Mouse (Mus musculus): ENCODE measurements around the gene Otulin.

- TF ChIP-seq E2F4 (IDR thresholded peaks at IDR 0.05; ENCODE audit: insufficient replicate concordance, low read depth, low read length): no peak
- no peak for TF ChIP-seq CTCF (conservative IDR thresholded peaks at IDR 0.05 in 1 of 2, IDR thresholded peaks at IDR 0.05 in 1 of 2; ENCODE audit: low read depth in 2 of 2, low read length in 2 of 2)
- no peak for TF ChIP-seq MXI1 (IDR thresholded peaks at IDR 0.05; ENCODE audit: low read depth, low read length)
- TF ChIP-seq TBP (conservative IDR thresholded peaks at IDR 0.05; ENCODE audit: low read depth, low read length): no peak
- no peak for TF ChIP-seq TCF12 (IDR thresholded peaks at IDR 0.05; ENCODE audit: low read depth, low read length)
- TF ChIP-seq POLR2A (IDR thresholded peaks at IDR 0.05; ENCODE audit: low read depth, low read length): no peak
- TF ChIP-seq MAFK (IDR thresholded peaks at IDR 0.05; ENCODE audit: insufficient replicate concordance, low read length): no peak
- no peak for TF ChIP-seq EP300 (IDR thresholded peaks at IDR 0.05; ENCODE audit: low read length)
- TF ChIP-seq HCFC1 (IDR thresholded peaks at IDR 0.05; ENCODE audit: low read depth, low read length): no peak
These were observed 33.6 kb upstream of the Otulin start for GRCm38 (mm10) chr15:27664126-27664525.
